Mouse (Mus musculus) intestine, embryonic 16.5 days (tissue): ENCODE results near the gene Faah. TPM values are rescaled to one million over a fixed set of nuclear protein-coding genes. Genes with fewer than 3 reads are reported as not detected.

Experiments used
- ATAC-seq: fragments of 200-750 bp; cut with Nextera tagmentation; 2 replicates; pipeline ENCODE4 v1.8.0; 2017; ENCODE audit warnings: moderate TSS enrichment, moderate library complexity
- H3K27ac ChIP-seq: fragments of 300-500 bp; sonication (generic); 2 replicates; pipeline ENCODE4 v1.5.1; 2014; ENCODE audit warnings: mild to moderate bottlenecking, low read length
- H3K27me3 ChIP-seq: fragments of 300-500 bp; sonication (generic); replicated peaks from 2 replicates; pipeline ENCODE4 v1.6.1; 2014; ENCODE audit warnings: low read length, control low read depth, mixed read lengths; ENCODE audit not compliant: control insufficient read depth, insufficient read depth
- H3K36me3 ChIP-seq: fragments of 300-500 bp; sonication (generic); 2 replicates; pipeline ENCODE4 v1.6.1; 2014; ENCODE audit warnings: low read length, control low read depth; ENCODE audit not compliant: control insufficient read depth, insufficient read depth
- H3K4me1 ChIP-seq: fragments of 300-500 bp; sonication (generic); 2 replicates; pipeline ENCODE4 v1.6.1; 2014; ENCODE audit warnings: low read length, control low read depth, mixed read lengths; ENCODE audit not compliant: control insufficient read depth, insufficient read depth
- H3K4me2 ChIP-seq: fragments of 300-500 bp; sonication (generic); 2 replicates; pipeline ENCODE4 v1.6.1; 2014; ENCODE audit warnings: low read depth, low read length, control low read depth
- H3K4me3 ChIP-seq: fragments of 300-500 bp; sonication (generic); 2 replicates; pipeline ENCODE4 v1.5.1; 2014; ENCODE audit warnings: mild to moderate bottlenecking, low read length
- H3K9ac ChIP-seq: fragments of 300-500 bp; sonication (generic); 2 replicates; pipeline ENCODE4 v1.6.1; 2014; ENCODE audit warnings: low read depth, low read length
- H3K9me3 ChIP-seq: fragments of 300-500 bp; sonication (generic); 2 replicates; pipeline ENCODE4 v1.6.1; 2016; ENCODE audit warnings: low read length, control low read depth; ENCODE audit not compliant: control insufficient read depth
- WGBS: fragments of 180-500 bp; shearing (Covaris S2); extraction: QIAGEN DNeasy Blood & Tissue Kit; methylation state at CpG from one replicate; pipeline ENCODE4 v1.1.7; 2014; 5-methylcytosine and 5-hydroxymethylcytosine counted together
- polyA plus RNA-seq: library from polyadenylated mRNA; unstranded; fragments of >200 nt; fragmentation: Nextera tagmentation; extraction: Ambion mirVana; gene quantifications from 2 replicates; pipeline ENCODE4 v1.2.1, GENCODE M21; 2015

Faah gene
- polyA plus RNA-seq, 1 experiment from 2014 or later, result 83.7 TPM

DNA sequence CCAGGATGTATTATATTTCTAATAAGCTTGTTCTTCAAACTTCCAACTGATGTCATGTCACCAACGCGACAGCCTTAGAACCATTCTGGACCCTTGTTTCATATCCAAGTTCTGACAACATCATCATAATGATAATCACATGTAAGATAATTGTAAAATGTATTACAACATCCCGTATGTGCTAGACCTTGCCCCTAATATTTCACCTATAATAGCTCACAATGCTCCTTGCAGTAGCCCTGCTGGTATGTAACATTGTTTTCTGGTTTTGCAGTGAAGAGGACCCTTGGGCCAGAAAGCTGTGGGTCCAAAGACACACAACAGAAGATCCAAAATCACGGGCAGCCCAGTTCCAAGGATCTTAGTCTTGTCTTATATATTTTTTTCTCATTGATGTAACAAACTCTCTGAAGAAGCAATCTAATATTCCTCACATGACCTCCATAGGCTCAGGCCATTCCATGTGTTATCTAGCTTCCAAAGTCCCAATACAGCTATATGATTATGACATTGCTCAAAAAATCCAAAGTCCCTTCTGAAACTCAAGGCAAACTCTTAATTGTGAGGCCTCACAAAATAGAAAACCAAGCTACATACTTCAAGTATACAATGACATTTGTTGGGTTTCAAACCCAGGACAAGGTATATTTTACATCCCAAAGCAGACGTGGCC, 29.7 kb downstream of the Faah start:
- WGBS, result 62% methylated on average over 5 of the region's 5 CpGs
- no peak overlapping the region for H3K9ac ChIP-seq
- peak; percentile 75 for ATAC-seq
- H3K4me2 ChIP-seq, result no peak overlapping the region
- H3K27me3 ChIP-seq, result no peaks in the 10 kb centered on the region
- H3K27ac ChIP-seq, result peak overlapping the region; percentile 81
- H3K9me3 ChIP-seq, result no peaks in the 10 kb centered on the region
- no peak overlapping the region for H3K4me3 ChIP-seq
- H3K4me1 ChIP-seq, result 0 out of 2 replicates have a peak, but pooled peaks cover 6% of the 10 kb centered on the region
- H3K36me3 ChIP-seq, result no peaks in the 10 kb centered on the region

GRCm38 (mm10) chr4:115987436-115987835, 30.3 kb downstream of the Faah start:
- Histone ChIP-seq H3K9ac (no peak overlapping the region), H3K4me2 (no peak overlapping the region), H3K27ac (peak overlapping the region; percentile 81), H3K27me3 (no peaks in the 10 kb centered on the region), H3K36me3 (no peaks in the 10 kb centered on the region), H3K9me3 (no peaks in the 10 kb centered on the region), H3K4me3 (no peak overlapping the region), H3K4me1 (0 out of 2 replicates have a peak, but pooled peaks cover 6% of the 10 kb centered on the region)
- 71% methylated on average over 1 of the region's 1 CpGs for WGBS
- ATAC-seq, result peak; percentile 17

DNA sequence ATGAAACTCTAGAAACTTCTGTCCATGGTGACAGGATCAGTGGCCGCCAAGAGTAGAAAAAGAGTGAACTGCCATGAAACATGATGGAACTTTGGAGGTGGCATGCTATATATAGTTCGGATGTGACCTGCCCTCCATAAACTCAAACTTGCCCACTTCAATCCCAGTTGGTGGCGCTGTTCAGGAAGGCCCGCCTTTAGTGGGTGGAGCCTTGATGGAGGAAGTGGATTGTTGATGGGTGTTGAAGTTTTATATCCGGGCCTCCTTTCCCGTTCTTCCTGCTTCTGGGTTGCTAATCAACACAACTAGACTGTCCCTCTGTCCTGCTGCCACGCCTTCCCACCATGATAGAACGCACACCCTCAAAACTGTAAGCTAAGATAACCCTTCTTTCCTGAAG, 32.8 kb downstream of the Faah start:
- Histone ChIP-seq H3K27ac (no peak overlapping the region), H3K27me3 (peaks cover 7% of the 10 kb centered on the region), H3K4me1 (0 out of 2 replicates have a peak, but pooled peaks cover 6% of the 10 kb centered on the region), H3K9ac (no peak overlapping the region), H3K36me3 (no peaks in the 10 kb centered on the region), H3K4me2 (no peak overlapping the region), H3K4me3 (no peak overlapping the region), H3K9me3 (no peaks in the 10 kb centered on the region)
- no peak for ATAC-seq
- WGBS, result 40% methylated on average over 8 of the region's 8 CpGs

GRCm38 (mm10) chr4:115984111-115984510, 33.6 kb downstream of the Faah start:
- no peak for ATAC-seq
- 3% methylated on average over 13 of the region's 13 CpGs for WGBS

DNA sequence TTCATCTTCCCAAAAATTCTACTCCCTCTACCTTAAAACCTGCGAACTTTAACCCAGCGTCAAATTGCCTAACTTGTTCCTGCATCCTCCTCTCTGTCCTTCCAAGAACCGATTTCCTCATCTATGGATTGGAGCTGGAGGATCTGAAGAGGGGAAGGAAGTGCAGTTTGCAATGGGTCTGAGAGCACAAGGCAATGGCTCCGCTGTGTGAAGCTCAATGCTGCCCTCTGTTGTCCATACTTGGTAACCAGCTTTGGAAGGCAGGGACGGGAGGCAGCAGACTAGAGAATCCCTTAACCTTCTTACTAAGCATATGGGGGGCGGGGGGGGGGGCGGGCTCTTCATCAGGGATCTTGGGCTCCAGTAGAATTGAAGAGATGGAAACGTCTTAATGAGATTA, 37.0 kb downstream of the Faah start:
- Histone ChIP-seq H3K27me3 (peaks cover 45% of the 10 kb centered on the region), H3K4me1 (0 out of 2 replicates have a peak, but pooled peaks cover 2% of the 10 kb centered on the region), H3K9me3 (no peaks in the 10 kb centered on the region), H3K4me2 (no peak overlapping the region), H3K9ac (no peak overlapping the region), H3K27ac (no peak overlapping the region), H3K4me3 (no peak overlapping the region), H3K36me3 (no peaks in the 10 kb centered on the region)
- WGBS, result 0% methylated on average over 8 of the region's 8 CpGs
- 0 out of 2 replicates have a peak, but pooled peaks have one; percentile 45 for ATAC-seq

More at GRCm38 (mm10) chr4:115984111-115984510, 33.6 kb downstream of the Faah start:
- Histone ChIP-seq H3K36me3 (no peaks in the 10 kb centered on the region), H3K4me1 (0 out of 2 replicates have a peak, but pooled peaks cover 6% of the 10 kb centered on the region), H3K4me3 (no peak overlapping the region), H3K4me2 (0 out of 2 replicates have a peak overlapping the region, but pooled peaks have one; percentile 17), H3K27me3 (peaks cover 15% of the 10 kb centered on the region), H3K9ac (no peak overlapping the region), H3K27ac (no peak overlapping the region), H3K9me3 (no peaks in the 10 kb centered on the region)

DNA sequence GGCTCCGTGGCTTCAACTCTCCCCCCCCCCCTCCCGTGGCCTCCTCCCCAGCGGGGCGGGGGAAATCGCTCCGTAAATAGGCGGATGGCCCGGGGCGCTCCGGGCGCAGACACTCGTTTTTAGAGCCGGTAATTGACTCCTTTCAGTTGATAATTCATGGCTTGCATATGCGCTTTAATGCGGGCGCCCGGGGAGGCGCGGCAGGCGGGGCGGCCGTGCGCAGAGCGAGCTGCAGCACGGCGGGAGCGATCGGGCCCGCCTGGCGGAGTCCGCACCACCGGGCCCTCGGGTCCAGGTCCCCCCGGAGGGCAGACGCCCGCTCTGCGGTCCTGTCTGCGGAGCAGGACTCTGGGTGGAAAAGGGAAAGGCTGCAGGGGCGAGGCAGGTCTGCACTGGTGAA, 38.3 kb downstream of the Faah start:
- ATAC-seq, result 0 out of 2 replicates have a peak, but pooled peaks have one; percentile 25
- Histone ChIP-seq H3K27me3 (peaks cover 50% of the 10 kb centered on the region), H3K4me2 (peak overlapping the region; percentile 54), H3K4me1 (0 out of 2 replicates have a peak, but pooled peaks cover 2% of the 10 kb centered on the region), H3K9me3 (no peaks in the 10 kb centered on the region), H3K4me3 (peak overlapping the region; percentile 42), H3K27ac (no peak overlapping the region), H3K36me3 (no peaks in the 10 kb centered on the region), H3K9ac (peak overlapping the region; percentile 50; the same call in 1 of the 2 replicates)
- WGBS, result 1% methylated on average over 39 of the region's 39 CpGs

DNA sequence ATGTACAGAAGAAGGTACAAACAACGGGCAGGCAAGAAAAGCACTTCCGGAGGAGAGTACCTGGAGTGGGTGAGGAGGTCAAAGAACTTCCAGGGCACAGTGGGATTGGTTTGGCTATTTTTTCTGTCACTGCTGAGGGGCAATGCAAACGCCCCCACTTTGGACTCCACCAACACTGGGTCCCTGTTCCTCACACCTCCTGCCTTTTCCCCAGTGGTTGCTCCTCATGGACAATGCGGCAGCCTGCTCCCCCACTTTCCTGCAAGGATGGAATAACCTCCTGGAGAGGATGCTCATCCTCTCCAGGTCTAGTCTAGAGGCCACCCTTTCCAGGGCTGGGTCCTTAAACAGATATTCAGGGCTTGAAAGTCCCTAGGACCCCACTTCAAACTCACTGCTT, 38.8 kb downstream of the Faah start:
- ATAC-seq, result no peak
- no peaks in the 10 kb centered on the region for H3K9me3 ChIP-seq
- H3K4me3 ChIP-seq, result no peak overlapping the region; the same call in 1 of the 2 replicates
- peak overlapping the region; percentile 54; the same call in 1 of the 2 replicates for H3K4me2 ChIP-seq
- H3K27ac ChIP-seq, result no peak overlapping the region
- 22% methylated on average over 4 of the region's 4 CpGs for whole genome bisulfite sequencing
- H3K9ac ChIP-seq, result no peak overlapping the region
- H3K4me1 ChIP-seq, result no peaks in the 10 kb centered on the region
- H3K27me3 ChIP-seq, result peaks cover 50% of the 10 kb centered on the region
- H3K36me3 ChIP-seq, result no peaks in the 10 kb centered on the region

- ATAC-seq, result no peak
- Histone ChIP-seq H3K9ac (no peak overlapping the region), H3K4me1 (no peaks in the 10 kb centered on the region), H3K27me3 (peaks cover 38% of the 10 kb centered on the region), H3K27ac (no peak overlapping the region), H3K9me3 (no peaks in the 10 kb centered on the region), H3K36me3 (no peaks in the 10 kb centered on the region), H3K4me2 (no peak overlapping the region), H3K4me3 (no peak overlapping the region)
- WGBS, result 51% methylated on average over 24 of the region's 24 CpGs
Observed at GRCm38 (mm10) chr4:115972543-115972942, 45.2 kb downstream of the Faah start.

DNA sequence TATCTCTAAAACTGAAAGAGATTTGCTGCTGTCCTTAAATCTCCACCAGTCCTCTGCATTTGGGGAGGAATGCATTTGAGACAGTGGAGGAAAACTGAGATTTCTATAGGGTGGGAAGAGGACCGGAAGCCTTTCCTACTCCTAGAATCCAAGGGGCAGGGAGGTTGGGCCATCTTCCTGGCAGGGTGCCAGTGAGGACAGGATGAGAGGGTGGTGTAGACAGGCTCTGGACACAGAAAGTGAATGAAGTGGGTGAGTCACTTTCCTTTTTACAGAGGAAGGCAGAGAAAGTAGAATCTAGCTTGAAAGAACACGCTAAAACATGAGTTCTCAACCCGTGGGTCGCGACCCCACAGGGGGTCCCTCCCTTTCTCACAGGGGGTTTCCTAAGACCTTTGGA, 53.3 kb downstream of the Faah start:
- ATAC-seq, result no peak

More for the DNA sequence above, 53.3 kb downstream of the Faah start:
- Histone ChIP-seq H3K27me3 (peaks cover 61% of the 10 kb centered on the region), H3K36me3 (no peaks in the 10 kb centered on the region), H3K27ac (no peak overlapping the region), H3K4me3 (no peak overlapping the region), H3K9ac (no peak overlapping the region), H3K4me1 (peaks cover 7% of the 10 kb centered on the region; the same call in 1 of the 2 replicates), H3K4me2 (no peak overlapping the region), H3K9me3 (no peaks in the 10 kb centered on the region)
- 14% methylated on average over 5 of the region's 5 CpGs for WGBS
